Mouse (Mus musculus): ENCODE data around the gene Kif1b. TPM values are rescaled to one million over a fixed set of nuclear protein-coding genes. Genes with fewer than 3 reads are reported as not detected.
"Not testable (repeated sequence)": the region's sequence is repeated elsewhere in the genome, so short reads cannot be mapped to it uniquely, and the experiment has no call there.

Kif1b gene
- polyA plus RNA-seq, 1 experiment from 2014 or later, result 154 TPM

DNA sequence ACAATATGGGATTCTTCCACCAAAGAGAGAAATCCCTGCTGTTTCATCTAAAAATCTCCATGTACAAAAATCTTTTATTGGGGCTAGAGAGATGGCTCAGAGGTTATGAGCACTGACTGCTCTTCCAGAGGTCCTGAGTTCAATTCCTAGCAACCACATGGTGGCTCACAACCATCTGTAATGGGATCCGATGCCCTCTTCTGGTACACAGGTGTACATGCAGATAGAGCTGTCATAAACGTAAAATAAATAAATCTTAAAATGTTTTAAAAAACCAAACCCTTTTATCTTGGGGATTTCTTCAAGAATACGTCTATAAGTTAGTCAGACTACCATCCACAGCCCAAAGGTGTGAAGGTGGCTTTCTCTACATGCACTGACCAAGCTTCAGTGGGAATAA lies 78.8 kb downstream of the Kif1b start:
- ATAC-seq (replicated peaks); H3K27me3 ChIP-seq (replicated peaks); H3K4me2 ChIP-seq; H3K9ac ChIP-seq; H3K9me3 ChIP-seq; H3K27ac ChIP-seq; H3K4me3 ChIP-seq; H3K4me1 ChIP-seq: not testable (repeated sequence)
- H3K36me3 ChIP-seq (replicated peaks), result peaks cover 30% of the 10 kb centered on the region
- WGBS, result 90% methylated on average over 3 of the region's 3 CpGs

DNA sequence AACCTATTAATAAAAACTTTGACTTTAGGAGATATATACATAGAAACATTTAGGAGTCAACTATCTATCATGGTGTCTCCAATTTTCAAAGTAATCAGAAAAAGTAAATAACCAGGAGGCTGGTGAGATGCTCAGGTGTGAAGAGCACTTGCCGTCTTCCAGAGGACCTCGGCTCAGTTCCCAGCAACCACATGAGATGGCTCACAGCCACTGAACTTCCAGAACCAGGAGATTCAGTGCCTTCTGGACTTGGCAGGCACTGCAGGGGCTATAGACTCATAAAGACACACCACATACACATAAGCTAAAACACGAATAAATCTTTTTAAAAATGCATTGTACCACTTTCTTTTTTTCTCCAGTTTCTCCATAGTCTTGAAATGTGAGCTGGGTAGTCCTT lies 79.2 kb downstream of the Kif1b start:
- Histone ChIP-seq H3K4me1 (no peaks in the 10 kb centered on the region), H3K4me2 (no peak overlapping the region), H3K9me3 (no peaks in the 10 kb centered on the region), H3K36me3 (replicated peaks) (peaks cover 34% of the 10 kb centered on the region), H3K27ac (no peak overlapping the region), H3K9ac (no peak overlapping the region), H3K4me3 (no peak overlapping the region), H3K27me3 (replicated peaks) (no peaks in the 10 kb centered on the region)
- ATAC-seq (replicated peaks), result no peak
- 95% methylated on average over 3 of the region's 3 CpGs for WGBS

DNA sequence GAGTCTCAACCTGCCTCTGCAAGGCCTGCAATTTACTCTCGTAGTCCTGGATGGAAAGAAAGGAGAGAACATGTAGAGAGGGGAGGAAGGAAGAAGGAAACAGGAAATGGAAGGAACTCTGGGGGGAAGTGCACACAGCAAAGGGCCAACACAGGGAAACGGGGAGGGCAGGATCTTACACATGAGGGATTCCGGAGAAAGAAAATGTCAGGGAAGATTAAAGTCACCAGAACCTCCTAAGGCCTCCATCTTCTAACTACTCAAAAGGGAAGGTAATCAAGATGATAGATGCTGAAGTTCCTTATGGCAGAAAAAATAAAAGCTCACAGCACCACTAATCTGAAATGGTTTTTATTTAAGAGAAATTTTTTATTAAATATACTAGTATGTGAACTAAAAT lies 81.2 kb downstream of the Kif1b start:
- no peak for ATAC-seq (replicated peaks)
- WGBS, result 74% methylated on average over 3 of the region's 3 CpGs
- Histone ChIP-seq H3K27me3 (replicated peaks) (no peaks in the 10 kb centered on the region), H3K9ac (no peak overlapping the region), H3K36me3 (replicated peaks) (peaks cover 53% of the 10 kb centered on the region), H3K4me1 (no peaks in the 10 kb centered on the region), H3K27ac (no peak overlapping the region), H3K4me2 (no peak overlapping the region), H3K4me3 (no peak overlapping the region), H3K9me3 (no peaks in the 10 kb centered on the region)

DNA sequence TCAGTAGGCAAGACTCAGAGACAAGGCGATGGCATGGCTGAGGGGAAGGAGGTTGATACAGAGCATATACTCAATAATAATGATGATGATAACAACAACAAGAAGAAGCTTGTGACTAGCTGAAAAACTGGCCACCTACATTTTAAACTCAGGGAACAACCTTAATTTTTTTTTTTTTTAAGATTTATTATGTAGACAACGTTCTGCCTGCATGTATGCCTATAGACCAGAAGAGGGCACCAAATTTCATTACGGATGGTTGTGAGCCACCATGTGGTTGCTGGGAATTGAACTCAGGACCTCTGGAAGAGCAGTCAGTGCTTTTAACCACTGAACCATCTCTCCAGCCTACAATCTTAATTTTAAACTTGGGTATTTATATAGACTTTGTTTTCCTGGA lies 84.0 kb downstream of the Kif1b start:
- Histone ChIP-seq H3K4me1 (peaks cover 9% of the 10 kb centered on the region), H3K9ac (no peak overlapping the region), H3K36me3 (replicated peaks) (peaks cover 62% of the 10 kb centered on the region), H3K27ac (no peak overlapping the region), H3K9me3 (no peaks in the 10 kb centered on the region), H3K4me3 (no peak overlapping the region), H3K27me3 (replicated peaks) (no peaks in the 10 kb centered on the region), H3K4me2 (no peak overlapping the region)
- ATAC-seq (replicated peaks), result no peak
- WGBS, result 96% methylated on average over 3 of the region's 3 CpGs

DNA sequence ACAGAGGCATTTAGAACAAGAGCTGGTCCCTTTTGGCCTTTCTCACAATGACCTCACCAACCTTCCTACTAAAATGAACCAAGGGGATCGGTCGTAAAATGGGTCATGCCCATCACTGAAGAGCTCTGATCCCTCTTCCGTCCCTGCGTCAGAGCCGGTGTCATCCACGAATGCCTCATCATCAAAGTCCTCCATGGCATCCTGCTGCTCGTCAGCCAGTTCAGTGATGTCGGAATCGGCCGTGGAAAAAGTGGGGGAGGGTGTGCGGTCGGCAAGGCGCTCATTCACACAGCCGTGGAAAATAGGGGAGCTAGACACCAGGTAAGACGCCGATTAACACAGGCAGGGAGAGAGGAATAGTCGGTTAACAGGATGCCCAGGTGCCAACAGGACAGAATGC lies 87.0 kb downstream of the Kif1b start:
- H3K27me3 ChIP-seq (replicated peaks), result no peaks in the 10 kb centered on the region
- no peak overlapping the region for H3K4me2 ChIP-seq
- peak overlapping the region; percentile 63 for H3K27ac ChIP-seq
- no peak overlapping the region for H3K4me3 ChIP-seq
- H3K9me3 ChIP-seq, result no peaks in the 10 kb centered on the region
- no peak overlapping the region for H3K9ac ChIP-seq
- peaks cover 58% of the 10 kb centered on the region for H3K36me3 ChIP-seq (replicated peaks)
- H3K4me1 ChIP-seq, result peaks cover 9% of the 10 kb centered on the region
- 57% methylated on average over 17 of the region's 17 CpGs for WGBS
- ATAC-seq (replicated peaks), result peak; percentile 67

DNA sequence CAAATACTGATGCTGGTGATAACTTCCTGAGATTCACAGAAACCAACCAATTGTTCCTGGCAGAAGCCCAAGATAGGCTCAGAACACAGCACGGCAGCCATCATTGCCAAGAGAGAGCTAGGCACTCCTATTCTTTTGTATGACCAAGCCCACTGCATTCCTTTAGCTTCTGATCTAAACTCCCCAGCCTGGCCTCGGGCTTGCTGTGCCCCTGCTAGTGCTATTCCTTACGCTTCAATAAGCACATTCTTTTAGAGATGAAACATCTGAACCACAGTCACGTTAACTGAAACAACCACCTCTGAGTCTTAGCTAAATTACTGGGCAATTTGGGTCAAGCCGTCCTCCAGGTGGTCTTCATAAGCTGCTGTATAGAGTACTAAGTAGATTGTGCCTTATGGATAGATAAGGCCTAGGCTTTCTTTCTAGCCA lies 87.4 kb downstream of the Kif1b start:
- peak; percentile 76 for ATAC-seq (replicated peaks)
- peak overlapping the region; percentile 63 for H3K27ac ChIP-seq
- H3K4me1 ChIP-seq, result peaks cover 9% of the 10 kb centered on the region
- no peak overlapping the region for H3K4me3 ChIP-seq
- no peak overlapping the region for H3K9ac ChIP-seq
- WGBS, result 20% methylated on average over 5 of the region's 5 CpGs
- no peak overlapping the region for H3K4me2 ChIP-seq
- no peaks in the 10 kb centered on the region for H3K9me3 ChIP-seq
- no peaks in the 10 kb centered on the region for H3K27me3 ChIP-seq (replicated peaks)
- peaks cover 54% of the 10 kb centered on the region for H3K36me3 ChIP-seq (replicated peaks)

DNA sequence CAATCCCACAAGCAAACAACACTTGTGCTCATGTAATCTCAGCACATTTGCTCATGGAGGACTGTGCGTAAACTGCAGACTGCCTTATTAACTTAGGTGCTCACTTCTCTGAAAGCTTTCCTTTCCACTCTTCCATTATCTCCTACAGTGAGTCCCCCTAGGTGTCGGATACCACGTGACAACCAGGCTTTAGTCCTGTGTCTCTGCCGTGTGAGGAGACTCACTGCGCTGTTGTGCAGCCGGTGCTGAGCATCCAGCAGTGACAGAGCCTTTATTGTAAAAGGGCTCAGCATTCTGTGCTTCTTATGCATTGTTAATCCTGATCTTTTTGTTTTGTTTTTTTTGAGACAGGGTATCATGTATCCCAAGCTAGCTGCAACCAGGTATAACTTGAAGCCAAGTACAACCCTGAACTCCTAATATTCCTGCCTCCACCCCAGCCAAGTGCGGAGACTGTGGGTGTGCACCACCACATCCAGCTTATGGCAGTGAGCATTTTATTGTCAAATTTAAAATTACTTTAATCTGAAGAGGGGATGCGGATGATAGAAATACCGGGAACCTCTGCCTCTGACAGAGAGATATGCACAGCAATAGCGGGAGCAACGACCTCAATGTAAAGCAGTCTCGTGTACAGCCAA lies 88.0 kb downstream of the Kif1b start:
- H3K4me3 ChIP-seq, result no peak overlapping the region
- WGBS, result 49% methylated on average over 12 of the region's 12 CpGs
- peak; percentile 51 for ATAC-seq (replicated peaks)
- H3K9me3 ChIP-seq, result no peaks in the 10 kb centered on the region
- no peak overlapping the region for H3K4me2 ChIP-seq
- H3K36me3 ChIP-seq (replicated peaks), result peaks cover 53% of the 10 kb centered on the region
- peak overlapping the region; percentile 63 for H3K27ac ChIP-seq
- H3K27me3 ChIP-seq (replicated peaks), result no peaks in the 10 kb centered on the region
- H3K4me1 ChIP-seq, result peaks cover 9% of the 10 kb centered on the region
- H3K9ac ChIP-seq, result no peak overlapping the region

DNA sequence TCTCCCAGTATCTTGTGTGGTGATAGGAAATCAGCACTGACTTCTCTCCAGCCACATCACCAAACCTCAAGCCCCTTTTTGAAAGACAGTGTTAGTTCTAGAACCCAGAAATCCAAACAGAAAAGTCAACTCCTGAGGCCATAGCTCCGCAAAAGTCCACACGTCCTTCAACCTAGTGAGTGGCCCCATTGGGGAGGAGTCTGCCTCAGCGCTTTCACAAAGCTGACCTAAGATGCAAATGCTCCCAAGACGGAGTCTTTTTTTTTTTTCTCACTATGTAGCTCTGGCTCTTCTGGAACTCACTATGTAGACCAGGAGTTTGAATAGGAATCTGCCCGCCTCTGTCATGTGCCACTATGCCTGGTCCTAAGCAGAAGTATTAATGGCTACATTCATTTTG lies 89.0 kb downstream of the Kif1b start:
- 94% methylated on average over 5 of the region's 5 CpGs for WGBS
- peaks cover 53% of the 10 kb centered on the region for H3K36me3 ChIP-seq (replicated peaks)
- ATAC-seq (replicated peaks), result no peak

DNA sequence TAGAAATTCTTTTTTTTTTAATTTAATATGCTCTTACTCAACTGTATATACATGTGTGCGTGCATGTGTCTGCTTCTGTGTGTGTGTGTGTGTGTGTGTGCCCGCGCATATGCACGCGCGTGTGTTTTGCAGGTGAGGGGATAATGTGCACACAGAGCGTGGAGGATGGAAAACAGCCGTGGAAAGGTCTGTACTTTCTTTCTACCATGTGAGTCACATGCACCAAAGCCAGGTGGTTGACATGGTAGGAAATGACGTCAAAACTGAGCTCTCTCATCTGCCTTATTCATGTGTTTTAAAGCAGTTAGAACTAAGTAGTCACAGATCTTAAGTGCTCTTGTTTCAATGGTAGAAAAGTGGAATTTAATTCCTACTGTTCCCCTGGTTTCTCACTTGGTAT lies 91.5 kb downstream of the Kif1b start:
- Histone ChIP-seq H3K9ac (no peak overlapping the region), H3K4me2 (no peak overlapping the region), H3K27me3 (replicated peaks) (no peaks in the 10 kb centered on the region), H3K4me3 (no peak overlapping the region), H3K9me3 (no peaks in the 10 kb centered on the region), H3K27ac (no peak overlapping the region), H3K36me3 (replicated peaks) (peaks cover 51% of the 10 kb centered on the region), H3K4me1 (peaks cover 9% of the 10 kb centered on the region)
- WGBS, result 91% methylated on average over 9 of the region's 9 CpGs
- no peak for ATAC-seq (replicated peaks)

More for the DNA sequence above, 89.0 kb downstream of the Kif1b start:
- H3K4me3 ChIP-seq, result no peak overlapping the region
- no peak overlapping the region for H3K4me2 ChIP-seq
- no peak overlapping the region for H3K27ac ChIP-seq
- peaks cover 9% of the 10 kb centered on the region for H3K4me1 ChIP-seq
- no peaks in the 10 kb centered on the region for H3K27me3 ChIP-seq (replicated peaks)
- H3K9me3 ChIP-seq, result no peaks in the 10 kb centered on the region
- H3K9ac ChIP-seq, result no peak overlapping the region

DNA sequence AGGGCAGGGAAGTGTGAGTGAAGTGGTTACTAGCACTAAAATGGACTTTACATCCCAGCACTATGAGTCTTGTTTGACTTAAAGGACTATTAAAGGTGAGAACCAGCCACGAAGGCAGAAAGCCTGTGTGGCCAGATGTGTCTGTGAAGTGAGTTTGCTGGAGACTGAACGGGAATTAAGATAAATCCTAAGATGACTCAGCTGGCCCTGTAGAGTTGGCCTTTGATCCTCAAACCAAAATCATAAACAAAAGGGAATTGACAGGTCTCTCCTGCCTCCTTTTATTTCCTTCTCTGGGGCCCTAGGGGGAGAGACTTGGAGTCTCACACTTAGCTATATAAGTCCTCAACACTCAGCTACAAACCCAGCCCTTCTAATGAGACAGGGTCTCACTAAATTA lies 92.1 kb downstream of the Kif1b start:
- ATAC-seq (replicated peaks), result no peak
- Histone ChIP-seq H3K4me3 (no peak overlapping the region), H3K9me3 (no peaks in the 10 kb centered on the region), H3K4me2 (no peak overlapping the region), H3K27me3 (replicated peaks) (no peaks in the 10 kb centered on the region), H3K9ac (no peak overlapping the region), H3K4me1 (peaks cover 5% of the 10 kb centered on the region), H3K36me3 (replicated peaks) (peaks cover 52% of the 10 kb centered on the region), H3K27ac (no peak overlapping the region)
- 43% methylated on average over 2 of the region's 2 CpGs for WGBS

DNA sequence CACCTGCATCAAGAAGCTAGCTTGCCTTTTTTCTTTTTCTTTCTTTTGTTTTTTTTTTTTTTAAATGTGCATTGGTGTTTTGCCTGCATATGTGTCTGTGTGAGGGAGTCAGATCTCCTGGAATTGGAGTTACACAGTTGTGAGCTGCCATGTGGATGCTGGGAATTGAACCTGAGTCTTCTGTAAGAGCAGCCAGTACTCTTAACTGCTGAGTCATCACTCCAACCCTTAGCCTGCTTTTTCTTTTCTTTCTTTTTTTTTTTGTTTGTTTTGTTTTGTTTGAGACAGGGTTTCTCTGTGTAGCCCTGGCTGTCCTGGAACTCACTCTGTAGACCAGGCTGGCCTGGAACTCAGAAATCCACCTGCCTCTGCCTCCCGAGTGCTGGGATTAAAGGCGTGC lies 93.0 kb downstream of the Kif1b start:
- whole genome bisulfite sequencing, result 94% methylated on average over 2 of the region's 2 CpGs
- not testable (repeated sequence) for H3K27me3 ChIP-seq (replicated peaks); H3K27ac ChIP-seq; H3K4me2 ChIP-seq; H3K4me3 ChIP-seq; H3K4me1 ChIP-seq; H3K9ac ChIP-seq; H3K9me3 ChIP-seq; ATAC-seq (replicated peaks)
- H3K36me3 ChIP-seq (replicated peaks), result peaks cover 60% of the 10 kb centered on the region

DNA sequence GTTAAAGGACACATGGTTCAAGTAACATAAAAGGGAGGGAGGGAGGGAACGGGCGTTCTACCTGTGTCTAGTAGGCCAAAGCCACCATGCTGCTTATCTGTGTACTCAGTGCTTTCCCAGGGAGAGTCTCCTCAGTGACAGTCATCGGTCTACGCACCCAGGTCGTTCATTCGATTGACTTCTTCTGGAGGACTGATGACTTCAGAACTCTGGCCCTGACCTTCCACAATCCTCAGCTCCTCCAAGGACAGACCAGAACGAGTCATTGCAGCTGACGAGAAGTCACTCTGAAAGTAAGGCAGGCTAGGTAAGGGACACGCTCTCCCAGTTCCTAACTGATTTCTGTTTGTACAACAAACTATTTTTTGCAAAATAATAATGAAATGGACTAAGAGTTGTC lies 94.0 kb downstream of the Kif1b start:
- Histone ChIP-seq H3K4me2 (no peak overlapping the region), H3K27me3 (replicated peaks) (no peaks in the 10 kb centered on the region), H3K27ac (no peak overlapping the region), H3K36me3 (replicated peaks) (peaks cover 61% of the 10 kb centered on the region), H3K4me1 (no peaks in the 10 kb centered on the region), H3K9ac (no peak overlapping the region), H3K9me3 (no peaks in the 10 kb centered on the region), H3K4me3 (no peak overlapping the region)
- ATAC-seq (replicated peaks), result no peak
- WGBS, result 97% methylated on average over 9 of the region's 9 CpGs

DNA sequence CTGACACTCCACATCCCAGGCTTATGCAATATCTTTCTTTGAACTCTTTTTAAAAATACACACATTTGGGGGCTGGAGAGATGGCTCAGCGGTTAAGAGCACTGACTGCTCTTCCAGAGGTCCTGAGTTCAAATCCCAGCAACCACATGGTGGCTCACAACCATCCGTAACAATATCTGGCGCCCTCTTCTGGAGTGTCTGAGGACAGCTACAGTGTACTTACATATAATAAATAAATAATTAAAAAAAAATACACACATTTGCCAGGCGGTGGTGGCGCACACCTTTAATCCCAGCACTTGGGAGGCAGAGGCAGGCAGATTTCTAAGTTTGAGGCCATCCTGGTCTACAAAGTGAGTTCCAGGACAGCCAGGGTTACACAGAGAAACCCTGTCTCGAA lies 96.1 kb downstream of the Kif1b start:
- H3K4me3 ChIP-seq; H3K4me2 ChIP-seq; ATAC-seq (replicated peaks); H3K9ac ChIP-seq; H3K27ac ChIP-seq; H3K27me3 ChIP-seq (replicated peaks); H3K9me3 ChIP-seq; H3K4me1 ChIP-seq: not testable (repeated sequence)
- 93% methylated on average over 6 of the region's 6 CpGs for WGBS
- H3K36me3 ChIP-seq (replicated peaks), result peaks cover 72% of the 10 kb centered on the region
